Mouse (Mus musculus) retina, embryonic 14.5 days (tissue): ENCODE measurements at regions not wholly inside any gene's neighbourhood (a gene's known extent, or its start where the extent isn't known, plus 50 kb on each side); places are given as distances from the start of the nearest gene placed in this dataset.
A peak's percentile ranks its signal among the peaks of the same experiment; 100 is the strongest.

Source experiments
- DNase-seq: peaks from one replicate; pipeline ENCODE4 v3.0.0-alpha.2; 2015; ENCODE audit warnings: low spot score

DNA sequence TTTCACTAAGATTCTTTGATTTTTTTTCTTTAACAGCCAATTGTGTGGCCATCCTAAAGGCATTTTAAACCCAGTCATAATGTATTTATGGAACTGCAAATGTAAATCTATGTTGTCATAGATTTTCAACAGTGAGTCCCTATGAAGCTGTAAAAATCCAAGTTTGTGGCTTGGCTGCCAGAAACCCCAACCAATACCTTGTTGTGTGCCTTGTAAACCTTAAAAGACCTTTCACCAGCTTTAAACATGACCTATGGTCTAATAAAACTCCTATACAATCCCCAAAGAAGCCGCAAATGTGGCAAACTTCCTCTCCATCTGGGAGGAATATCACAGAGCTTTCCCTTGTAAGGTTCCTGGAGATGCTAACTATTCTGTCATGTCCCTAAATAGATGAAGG, 125.4 kb upstream of the Igf1 start:
- no peak for DNase-seq

DNA sequence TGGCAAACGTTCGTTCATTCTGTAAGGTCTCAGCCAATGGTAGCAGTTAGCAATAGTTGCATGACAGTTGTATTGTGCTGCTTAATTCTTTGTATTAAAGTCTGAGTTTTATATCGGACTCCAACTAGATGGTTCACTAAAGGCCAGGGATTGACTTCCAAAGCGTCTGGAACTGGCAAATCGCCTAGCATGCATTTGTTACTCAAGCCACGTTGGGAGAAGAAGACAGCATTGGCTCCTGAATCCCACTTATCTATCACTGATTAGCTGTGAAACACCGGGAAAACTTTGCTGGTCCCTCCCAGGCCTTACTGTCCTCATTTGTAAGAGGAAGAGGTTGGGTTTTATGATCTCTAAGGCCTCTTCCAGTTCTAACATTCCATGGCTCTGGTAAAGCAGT, 124.8 kb upstream of the Igf1 start:
- DNase-seq = no peak

DNA sequence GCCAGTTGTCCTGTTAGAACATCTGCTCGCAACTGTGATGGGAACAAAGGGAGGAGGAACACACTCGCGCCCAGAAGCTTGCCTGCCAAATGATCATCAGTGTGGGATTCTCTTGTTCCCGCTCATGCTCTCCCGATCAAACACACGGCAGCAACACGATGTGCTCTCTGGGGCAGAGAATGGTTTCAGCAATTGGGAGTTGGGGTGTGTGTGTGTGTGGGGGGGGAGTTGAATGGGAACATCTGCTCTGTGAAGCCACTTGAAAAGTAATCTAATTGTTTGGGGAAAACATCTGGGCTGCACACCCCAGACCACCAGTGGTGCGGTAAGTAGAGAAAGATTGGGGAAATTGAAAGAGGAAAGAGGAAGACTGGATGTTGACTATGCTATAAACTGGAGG, 117.7 kb upstream of the Igf1 start:
- DNase-seq = no peak

DNA sequence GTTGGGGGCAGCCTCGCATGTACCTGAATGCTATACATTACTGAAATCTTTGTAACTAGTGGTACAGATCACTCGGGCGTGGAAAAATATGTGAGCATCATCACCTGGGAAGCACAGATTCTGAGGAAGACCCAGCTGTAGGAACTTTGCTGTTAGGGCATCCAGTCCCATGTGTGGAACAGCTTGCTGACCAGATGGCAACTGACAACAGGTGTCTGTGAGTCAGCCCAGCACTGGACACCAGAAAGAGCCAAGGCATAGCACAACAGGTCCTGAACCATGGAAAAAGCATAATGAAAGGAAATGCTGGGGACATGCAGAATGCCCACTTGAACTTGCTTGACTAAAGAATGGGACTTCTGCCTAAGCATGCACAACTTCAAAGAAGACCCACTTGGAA, 115.3 kb upstream of the Igf1 start:
- no peak for DNase-seq

DNA sequence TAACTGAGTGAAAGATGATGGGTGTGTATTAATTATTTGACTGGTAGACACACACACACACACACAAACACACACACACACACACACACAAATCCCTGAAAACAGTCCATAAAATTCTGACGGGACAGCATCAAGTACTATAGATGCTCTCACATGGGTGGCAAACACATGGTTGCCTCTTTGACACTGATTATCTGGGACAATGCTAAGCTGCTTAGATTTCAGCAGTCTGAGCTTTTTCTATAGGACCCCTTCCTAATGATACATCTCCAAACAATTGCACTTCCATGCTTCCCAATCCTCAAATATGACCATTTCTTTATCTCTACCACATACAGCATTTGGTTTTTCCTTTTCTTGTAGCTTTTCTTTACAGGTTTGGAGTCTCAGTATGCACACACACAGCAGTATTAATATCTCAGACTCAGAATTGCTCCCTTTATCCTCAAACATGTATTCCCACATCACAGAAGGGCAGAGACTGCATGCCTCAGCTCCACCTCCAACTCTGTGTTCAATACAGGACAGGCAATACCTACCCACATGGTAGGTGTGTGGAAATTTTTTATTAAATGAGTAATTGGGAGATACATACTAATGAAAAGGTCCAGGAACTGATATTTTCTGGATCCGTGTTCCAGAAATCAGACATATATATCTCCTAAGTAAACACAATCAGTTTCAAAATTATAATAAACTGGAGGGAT, 110.1 kb upstream of the Igf1 start:
- DNase-seq = peak; percentile 67

DNA sequence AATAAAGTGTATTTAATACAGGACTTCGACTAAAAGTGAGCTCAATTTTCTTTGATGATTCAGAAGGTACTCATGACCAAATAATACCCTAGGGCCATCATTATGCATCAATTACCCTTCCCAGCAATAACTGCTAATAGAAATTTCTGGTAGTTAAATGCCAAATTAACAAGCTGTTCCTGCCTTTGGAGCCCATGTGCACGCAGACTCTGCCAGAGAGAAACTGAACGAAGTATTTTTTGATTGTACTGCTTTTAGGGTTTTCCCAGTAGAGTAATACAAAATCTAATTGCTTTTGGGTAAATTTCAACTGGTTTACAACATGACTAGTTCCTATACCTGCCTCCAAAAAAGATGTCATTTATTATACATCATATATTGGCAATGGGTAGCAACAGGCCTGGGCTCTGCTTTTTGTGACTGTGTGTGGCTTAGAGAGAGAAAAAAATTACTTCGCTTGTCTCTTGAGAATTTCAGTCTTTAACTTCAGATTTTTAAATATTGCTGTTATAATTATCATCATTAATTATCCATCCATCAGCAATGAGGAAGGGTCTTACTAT, 109.4 kb upstream of the Igf1 start:
- no peak for DNase-seq

DNA sequence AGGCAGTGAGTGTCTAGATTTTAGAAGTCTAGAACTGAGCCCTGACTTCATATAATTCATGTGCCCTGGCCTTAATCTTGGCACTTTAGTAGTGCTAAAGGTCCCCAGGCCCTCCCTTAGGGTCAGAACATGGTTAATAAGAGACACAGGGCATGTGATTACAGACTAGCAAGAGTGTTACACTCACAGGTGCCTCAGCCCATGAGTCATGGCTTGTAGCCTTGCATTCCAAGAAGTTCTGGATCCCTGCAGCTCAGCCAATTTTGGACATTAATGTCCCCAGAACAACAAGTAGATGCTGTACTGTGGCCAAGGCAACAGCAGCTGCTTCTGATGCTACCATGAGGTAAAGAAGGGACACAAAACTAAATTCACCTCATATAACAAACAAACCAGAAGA, 107.7 kb upstream of the Igf1 start:
- no peak for DNase-seq

DNA sequence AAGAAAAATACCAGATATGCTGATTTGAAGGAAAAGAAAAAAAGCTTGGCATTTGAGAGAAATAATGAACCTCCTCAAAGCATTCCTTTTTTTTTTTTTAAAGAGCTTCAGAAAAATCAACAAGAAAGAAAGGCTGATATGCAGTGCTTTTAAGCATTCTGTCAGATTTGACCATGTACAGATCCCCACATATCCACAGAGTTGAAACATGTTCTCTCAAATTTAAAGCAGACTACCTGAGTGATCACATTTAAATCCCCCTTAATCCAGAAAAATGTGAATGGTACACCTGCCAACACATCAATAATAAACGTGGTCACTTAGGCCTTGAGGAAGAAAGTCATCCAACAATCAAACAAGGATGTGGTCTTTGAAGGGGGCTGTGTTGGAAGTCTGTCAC, 107.1 kb upstream of the Igf1 start:
- DNase-seq = no peak

DNA sequence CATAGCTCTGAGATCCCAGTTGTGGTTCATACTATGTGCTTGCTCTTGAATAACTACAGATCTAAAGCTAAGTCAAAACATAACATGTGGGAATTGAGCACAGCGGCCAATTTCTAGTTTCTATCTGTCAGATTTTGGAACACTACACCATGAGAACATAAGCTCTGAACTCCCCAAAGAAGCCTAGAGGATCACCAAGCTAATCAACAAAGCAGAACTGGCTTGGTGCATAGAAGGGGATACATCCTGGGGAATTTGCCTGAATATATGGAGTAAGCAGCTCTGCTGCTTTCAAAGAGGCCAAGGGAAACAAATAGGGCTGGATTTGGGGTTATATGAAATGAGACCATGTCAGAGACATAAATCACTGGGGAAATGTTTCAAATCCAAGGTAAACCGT, 105.9 kb upstream of the Igf1 start:
- no peak for DNase-seq

DNA sequence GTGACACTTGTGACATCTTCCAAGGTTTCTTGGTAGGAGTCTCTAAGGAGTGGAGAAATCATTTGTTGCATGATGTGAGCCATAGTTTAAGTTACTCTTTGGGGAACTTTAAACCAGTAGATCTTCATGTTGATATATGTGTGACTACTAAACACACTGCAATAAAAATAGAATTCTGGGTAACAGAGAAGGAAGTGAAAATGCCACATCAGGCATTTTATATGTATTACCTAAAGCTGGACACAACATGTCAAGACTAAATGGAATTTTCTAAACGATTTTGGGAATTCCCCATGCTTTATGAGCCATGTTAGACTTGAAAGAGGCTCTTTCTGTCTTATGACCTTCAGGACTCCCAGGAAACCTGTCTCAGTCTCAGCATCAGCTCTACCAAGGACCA, 104.6 kb upstream of the Igf1 start:
- DNase-seq = no peak

DNA sequence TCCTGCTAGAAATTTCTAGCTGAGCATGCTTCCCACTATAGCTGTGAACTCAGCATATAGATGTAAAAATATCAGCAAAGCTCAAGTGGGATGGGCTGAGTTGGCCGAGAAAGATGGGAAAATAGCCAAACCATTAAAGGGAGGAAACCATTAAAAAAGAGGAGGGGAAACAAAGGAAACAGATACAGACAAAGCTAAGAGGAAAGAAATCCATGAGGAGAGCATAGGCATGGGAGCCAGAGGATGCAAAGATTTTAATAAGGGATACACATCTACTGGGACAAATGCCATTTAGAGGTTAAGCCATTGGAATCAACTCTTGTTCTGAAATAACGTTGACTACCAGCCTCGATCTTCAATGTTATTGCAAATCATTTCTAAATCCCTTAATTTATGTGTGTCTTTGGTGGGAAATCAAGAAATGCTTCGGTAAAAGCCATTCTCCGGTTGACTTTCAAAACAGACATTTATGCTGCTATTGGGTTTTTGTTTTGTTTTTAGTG, 96.5 kb upstream of the Igf1 start:
- DNase-seq = no peak

DNA sequence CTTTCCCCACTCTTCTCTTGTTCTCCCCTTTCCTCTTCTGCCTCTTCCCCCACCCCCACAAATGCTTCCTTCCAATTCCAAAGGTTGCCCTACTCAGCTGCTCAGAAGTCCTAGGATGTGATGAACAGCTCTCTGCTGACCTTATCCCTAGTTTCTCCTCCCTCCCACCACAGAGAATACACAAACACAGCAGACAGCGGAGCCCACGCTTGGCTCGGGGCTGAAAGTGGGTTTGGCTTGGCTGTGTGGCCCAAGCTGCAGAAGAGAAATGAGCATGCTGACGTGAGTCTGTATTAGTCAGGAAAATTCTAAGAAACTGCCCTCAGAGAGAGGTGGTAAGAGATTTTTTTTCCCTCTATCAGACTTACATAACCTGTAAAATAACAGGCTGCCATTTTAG, 70.5 kb upstream of the Igf1 start:
- DNase-seq = no peak

DNA sequence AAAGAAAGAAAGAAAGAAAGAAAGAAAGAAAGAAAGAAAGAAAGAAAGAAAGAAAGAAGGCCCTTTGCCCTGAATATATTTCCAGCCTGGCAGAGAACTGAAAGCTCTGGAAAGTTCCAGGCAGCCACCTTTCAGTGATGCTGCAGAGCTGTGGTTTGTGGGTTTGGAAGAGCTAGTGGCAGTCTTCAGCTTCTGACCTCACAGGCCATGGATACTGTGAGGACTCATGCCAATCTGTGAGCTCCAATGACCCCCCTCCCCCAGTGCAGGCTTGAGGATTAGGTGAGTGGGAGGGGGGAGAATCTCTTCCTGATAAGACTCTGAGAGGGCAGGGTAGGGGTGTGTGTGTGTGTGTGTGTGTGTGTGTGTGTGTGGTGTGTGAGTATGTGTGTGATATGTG, 65.7 kb upstream of the Igf1 start:
- no peak for DNase-seq

DNA sequence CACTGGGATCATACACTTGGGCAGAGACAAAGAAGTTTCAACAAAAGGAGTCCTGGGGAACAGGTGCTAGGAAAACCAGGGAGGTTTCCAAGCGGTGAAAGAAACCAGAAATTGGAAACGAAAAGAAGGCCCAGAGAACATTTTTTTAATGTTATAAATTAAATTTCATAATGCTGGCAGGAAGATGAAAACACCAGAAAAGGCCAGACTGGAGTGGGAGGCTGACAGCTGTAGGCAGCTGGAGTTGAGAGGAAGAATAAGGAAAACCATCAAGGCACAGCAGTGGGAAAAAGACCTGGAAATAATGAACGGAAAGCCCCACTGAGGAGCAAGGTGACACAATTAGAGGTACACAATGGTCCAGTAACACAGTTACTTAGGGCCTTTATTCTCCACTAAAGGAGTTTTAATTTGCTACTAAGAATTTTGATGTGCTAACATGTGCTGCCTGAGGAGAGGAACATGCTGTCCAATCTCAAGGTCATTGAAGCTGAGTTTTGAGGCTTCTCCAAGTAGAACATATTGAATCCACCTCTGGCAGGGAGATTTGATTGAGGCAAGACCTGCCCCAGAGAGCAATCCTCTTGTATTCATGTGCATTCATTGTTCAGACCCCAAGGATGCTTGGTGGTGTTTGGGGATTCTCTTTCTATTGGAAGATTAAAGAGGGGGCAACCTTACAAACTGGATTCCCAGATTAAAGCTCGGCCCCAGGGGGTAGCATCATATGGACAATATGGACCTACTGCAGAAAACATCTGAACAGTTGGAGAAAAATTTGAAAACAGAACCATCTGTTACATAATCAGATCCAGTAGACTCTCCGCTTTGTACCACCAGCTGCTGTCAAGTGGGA, 53.9 kb upstream of the Igf1 start:
- no peak for DNase-seq

DNA sequence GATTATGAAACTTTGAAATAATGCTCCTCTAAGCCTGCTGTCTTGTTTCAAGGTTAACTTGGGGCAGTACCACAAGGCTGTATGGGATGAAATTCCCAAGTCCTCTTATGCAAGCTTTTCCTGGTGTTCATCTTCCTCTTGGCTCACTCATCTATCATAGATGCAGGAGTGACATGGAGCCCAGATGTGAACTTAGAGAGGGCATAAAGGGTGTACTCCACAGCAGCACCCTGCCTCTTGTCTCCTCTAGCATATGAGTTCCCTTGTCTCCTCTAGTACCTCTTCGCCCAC, 53.3 kb upstream of the Igf1 start:
- no peak for DNase-seq
